Mouse (Mus musculus) MEL (cell line): ENCODE results near the gene Ldah. TPM values are rescaled to one million over a fixed set of nuclear protein-coding genes. Genes with fewer than 3 reads are reported as not detected.

Source experiments
- DNase-seq: peaks from one replicate; pipeline ENCODE4 v3.0.0; 2011; ENCODE audit warnings: low read depth, low spot score
- H3K27ac ChIP-seq: 2 replicates; pipeline ENCODE4 v1.5.1; 2012; ENCODE audit warnings: low read depth, mild to moderate bottlenecking, control low read depth, low read length, moderate library complexity; ENCODE audit not compliant: control insufficient read depth
- H3K27me3 ChIP-seq, 2 experiments: fragments of 150-350 bp in 1 of 2; sonication (generic) in 1 of 2; 2 replicates each; pipeline ENCODE4 v1.6.1; 2012; ENCODE audit warnings: low read length in 2 of 2, mild to moderate bottlenecking in 2 of 2, improper control_type of control experiment in 1 of 2, moderate library complexity in 1 of 2; ENCODE audit not compliant: insufficient read depth in 2 of 2, control insufficient read depth in 1 of 2
- H3K36me3 ChIP-seq, 2 experiments: 2 replicates each; pipeline ENCODE4 v1.6.1; 2012 to 2014; ENCODE audit warnings: low read length in 2 of 2, improper control_type of control experiment in 1 of 2, inconsistent platforms in 1 of 2, mild to moderate bottlenecking in 1 of 2; ENCODE audit not compliant: insufficient read depth in 2 of 2, control insufficient read depth in 1 of 2
- H3K4me1 ChIP-seq, 2 experiments: fragments of 150-350 bp in 1 of 2; sonication (generic) in 1 of 2; 2 replicates each; pipeline ENCODE4 v1.6.1; 2012; ENCODE audit warnings: low read length in 2 of 2, improper control_type of control experiment in 1 of 2, mild to moderate bottlenecking in 1 of 2; ENCODE audit not compliant: insufficient read depth in 2 of 2, control insufficient read depth in 1 of 2
- H3K4me3 ChIP-seq, 2 experiments: fragments of 150-350 bp in 1 of 2; sonication (generic) in 1 of 2; 2 replicates each; pipeline ENCODE4 v1.5.1; 2012; ENCODE audit warnings: low read depth in 2 of 2, low read length in 2 of 2, mild to moderate bottlenecking in 2 of 2, moderate library complexity in 2 of 2, control low read depth in 1 of 2, improper control_type of control experiment in 1 of 2; ENCODE audit not compliant: control insufficient read depth in 1 of 2, insufficient read depth in 1 of 2
- H3K79me2 ChIP-seq: 2 replicates; pipeline ENCODE4 v1.6.1; 2012; ENCODE audit warnings: mild to moderate bottlenecking, low read length, moderate library complexity; ENCODE audit not compliant: control insufficient read depth, poor library complexity, insufficient read depth
- H3K9ac ChIP-seq: 2 replicates; pipeline ENCODE4 v1.6.1; 2012; ENCODE audit warnings: low read depth, mild to moderate bottlenecking, control low read depth, low read length, moderate library complexity; ENCODE audit not compliant: control insufficient read depth, poor library complexity, severe bottlenecking
- H3K9me3 ChIP-seq: fragments of 150-350 bp; sonication (generic); replicated peaks from 2 replicates; pipeline ENCODE4 v1.6.1; 2012; ENCODE audit warnings: mild to moderate bottlenecking, low read length, improper control_type of control experiment, moderate library complexity; ENCODE audit not compliant: insufficient read depth
- BHLHE40 ChIP-seq: IDR thresholded peaks from 2 replicates; pipeline ENCODE4 v1.6.1; 2012; ENCODE audit warnings: low read depth, mild to moderate bottlenecking, inconsistent platforms, low read length, improper control_type of control experiment, borderline replicate concordance
- CHD1 ChIP-seq: IDR thresholded peaks from 2 replicates; pipeline ENCODE4 v1.6.1; 2012; ENCODE audit warnings: low read depth, mild to moderate bottlenecking, inconsistent platforms, low read length, improper control_type of control experiment
- CTCF ChIP-seq, 3 experiments: IDR thresholded peaks in 2 of 3; conservative IDR thresholded peaks in 1 of 3; 2 replicates each; pipeline ENCODE4 v1.5.1; 2011 to 2012; ENCODE audit warnings: low read length in 3 of 3, low read depth in 2 of 3, mild to moderate bottlenecking in 2 of 3, improper control_type of control experiment in 1 of 3, inconsistent platforms in 1 of 3, mixed read lengths in 1 of 3, moderate library complexity in 1 of 3; ENCODE audit not compliant: control insufficient read depth in 1 of 3, insufficient read depth in 1 of 3, poor library complexity in 1 of 3, severe bottlenecking in 1 of 3
- E2F4 ChIP-seq: IDR thresholded peaks from 2 replicates; pipeline ENCODE4 v1.6.1; 2011; ENCODE audit warnings: low read depth, low read length, improper control_type of control experiment, borderline replicate concordance
- EP300 ChIP-seq, 2 experiments: IDR thresholded peaks; 2 replicates each; pipeline ENCODE4 v1.6.1; 2011; ENCODE audit warnings: improper control_type of control experiment in 2 of 2, low read length in 2 of 2, low read depth in 1 of 2, mild to moderate bottlenecking in 1 of 2
- ETS1 ChIP-seq: IDR thresholded peaks from 2 replicates; pipeline ENCODE4 v1.6.1; 2012; ENCODE audit warnings: low read depth, mild to moderate bottlenecking, inconsistent platforms, low read length, improper control_type of control experiment, moderate library complexity
- JUND ChIP-seq: IDR thresholded peaks from 2 replicates; pipeline ENCODE4 v1.6.1; 2011; ENCODE audit warnings: low read depth, mild to moderate bottlenecking, improper control_type of control experiment, low read length
- KAT2A ChIP-seq: conservative IDR thresholded peaks from 2 replicates; pipeline ENCODE4 v1.6.1; 2012; ENCODE audit warnings: low read depth, low read length, improper control_type of control experiment, inconsistent platforms
- MAFK ChIP-seq: IDR thresholded peaks from 2 replicates; pipeline ENCODE4 v1.6.1; 2011; ENCODE audit warnings: low read depth, mild to moderate bottlenecking, low read length, improper control_type of control experiment, borderline replicate concordance
- MAZ ChIP-seq: IDR thresholded peaks from 2 replicates; pipeline ENCODE4 v1.6.1; 2012; ENCODE audit warnings: low read depth, mild to moderate bottlenecking, inconsistent platforms, low read length, improper control_type of control experiment
- MXI1 ChIP-seq: IDR thresholded peaks from 2 replicates; pipeline ENCODE4 v1.6.1; 2011; ENCODE audit warnings: mild to moderate bottlenecking, low read depth, low read length, improper control_type of control experiment
- NELFE ChIP-seq: IDR thresholded peaks from 2 replicates; pipeline ENCODE4 v1.6.1; 2011; ENCODE audit warnings: low read depth, low read length, improper control_type of control experiment
- POLR2A ChIP-seq, 2 experiments: IDR thresholded peaks; 2 replicates each; pipeline ENCODE4 v1.6.1; 2011 to 2012; ENCODE audit warnings: low read length in 2 of 2, mild to moderate bottlenecking in 2 of 2, control low read depth in 1 of 2, improper control_type of control experiment in 1 of 2, low read depth in 1 of 2, moderate library complexity in 1 of 2; ENCODE audit not compliant: control insufficient read depth in 1 of 2, insufficient read depth in 1 of 2, poor library complexity in 1 of 2
- RAD21 ChIP-seq: IDR thresholded peaks from 2 replicates; pipeline ENCODE4 v1.6.1; 2011; ENCODE audit warnings: mild to moderate bottlenecking, low read depth, low read length, improper control_type of control experiment
- RCOR1 ChIP-seq: IDR thresholded peaks from 2 replicates; pipeline ENCODE4 v1.6.1; 2012; ENCODE audit warnings: low read depth, mild to moderate bottlenecking, inconsistent platforms, low read length, improper control_type of control experiment
- SMC3 ChIP-seq: IDR thresholded peaks from 2 replicates; pipeline ENCODE4 v1.6.1; 2011; ENCODE audit warnings: low read depth, low read length, improper control_type of control experiment
- USF1 ChIP-seq: IDR thresholded peaks from 2 replicates; pipeline ENCODE4 v1.6.1; 2014; ENCODE audit warnings: low read depth, mild to moderate bottlenecking, inconsistent platforms, low read length, improper control_type of control experiment, moderate library complexity
- USF2 ChIP-seq, 2 experiments: IDR thresholded peaks; 2 replicates each; pipeline ENCODE4 v1.6.1; 2011 to 2012; ENCODE audit warnings: improper control_type of control experiment in 2 of 2, low read length in 2 of 2, borderline replicate concordance in 1 of 2, inconsistent platforms in 1 of 2, low read depth in 1 of 2, mild to moderate bottlenecking in 1 of 2; ENCODE audit not compliant: insufficient read depth in 1 of 2
- ZKSCAN1 ChIP-seq: IDR thresholded peaks from 2 replicates; pipeline ENCODE4 v1.6.1; 2012; ENCODE audit warnings: low read depth, mild to moderate bottlenecking, inconsistent platforms, low read length, improper control_type of control experiment, moderate library complexity
- polyA plus RNA-seq, 2 experiments: library from polyadenylated mRNA; stranded (reverse) in 1 of 2; unstranded in 1 of 2; fragments of >175 nt in 1 of 2; fragments of >200 nt in 1 of 2; gene quantifications; 2 replicates each; pipeline versions ENCODE4 v1.2.1 to v1.2.4; 2012; ENCODE audit warnings: low replicate concordance in 2 of 2, low read depth in 1 of 2; ENCODE audit not compliant: insufficient read length in 2 of 2, insufficient read depth in 1 of 2, missing spikeins in 1 of 2
- total RNA-seq: library from RNA; depleted of rRNA; stranded (reverse); fragments of 300-350 nt; gene quantifications from 2 replicates; pipeline ENCODE4 v1.2.3, GENCODE M21; 2012

The Ldah gene
- total and polyA plus RNA-seq, 3 experiments = 28.6 to 132 (median 44.2) TPM

DNA sequence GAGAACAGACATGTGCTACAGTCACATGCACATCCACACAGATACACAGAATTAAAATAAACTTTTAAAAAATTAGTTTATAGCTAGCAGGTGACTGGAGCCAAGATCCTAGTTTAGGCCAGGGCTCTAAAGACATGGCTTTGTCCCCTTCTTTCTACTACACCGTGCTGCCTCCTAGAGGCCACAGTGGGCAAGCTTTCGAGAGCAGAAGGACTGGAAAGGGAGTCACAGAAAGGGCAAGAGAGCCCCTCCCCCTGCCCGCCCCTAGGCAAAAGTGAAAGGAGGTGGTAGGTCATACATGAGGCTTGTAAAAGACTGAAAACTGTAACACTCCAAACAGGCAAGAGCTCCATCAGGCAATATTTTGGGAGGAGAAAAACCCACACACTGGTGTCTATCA, 80.1 kb downstream of the Ldah start:
- no peaks in the 10 kb centered on the region for H3K79me2 ChIP-seq
- no peaks in the 10 kb centered on the region for H3K4me1 ChIP-seq
- DNase-seq = peak; percentile 44
- no peaks in the 10 kb centered on the region for H3K9me3 ChIP-seq
- H3K9ac ChIP-seq = no peak overlapping the region
- no peak overlapping the region for H3K27ac ChIP-seq
- no peaks in the 10 kb centered on the region for H3K27me3 ChIP-seq
- no peaks in the 10 kb centered on the region for H3K36me3 ChIP-seq
- peak; percentile 44 for TF ChIP-seq RAD21
- no peak for TF ChIP-seq ZKSCAN1
- no peak for TF ChIP-seq USF2 (IDR thresholded peaks at IDR 0.05; ENCODE audit: borderline replicate concordance in 1 of 2, insufficient read depth in 1 of 2, low read depth in 1 of 2, low read length in 2 of 2)
- TF ChIP-seq NELFE = no peak
- no peak for TF ChIP-seq E2F4
- no peak for TF ChIP-seq MXI1
- no peak for TF ChIP-seq POLR2A (IDR thresholded peaks at IDR 0.05; ENCODE audit: control insufficient read depth in 1 of 2, insufficient read depth in 1 of 2, low read depth in 1 of 2, low read length in 2 of 2, poor library complexity in 1 of 2)
- peak; percentile 5 to 59 (median 53); a peak in 4 of 6 replicates for TF ChIP-seq CTCF (IDR thresholded peaks at IDR 0.05 in 2 of 3, conservative IDR thresholded peaks at IDR 0.05 in 1 of 3; ENCODE audit: control insufficient read depth in 1 of 3, insufficient read depth in 1 of 3, low read depth in 2 of 3, low read length in 3 of 3, poor library complexity in 1 of 3, severe bottlenecking in 1 of 3)
- TF ChIP-seq EP300 (IDR thresholded peaks at IDR 0.05; ENCODE audit: low read depth in 1 of 2, low read length in 2 of 2) = no peak
- peak; percentile 48 for TF ChIP-seq SMC3
- TF ChIP-seq JUND = no peak
- no peak overlapping the region for H3K4me3 ChIP-seq

DNA sequence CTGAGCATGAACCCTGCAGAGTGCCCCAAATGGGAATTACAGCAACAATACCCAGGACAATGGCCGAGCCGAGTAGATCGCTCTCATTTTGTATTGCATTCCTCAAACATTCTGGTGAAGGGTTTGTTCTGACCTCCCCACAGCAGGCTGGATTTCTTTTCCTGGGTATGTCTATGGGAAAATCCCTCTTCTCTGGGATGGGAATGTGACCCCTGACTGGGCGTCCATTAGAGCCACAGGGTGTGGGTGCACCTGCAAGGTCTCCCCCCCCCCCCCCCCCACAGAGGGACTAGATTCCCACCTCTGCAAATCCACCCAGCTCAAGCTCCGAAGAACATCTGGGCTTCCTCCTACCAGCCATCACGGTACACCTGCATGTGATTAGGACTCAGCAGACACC, 81.2 kb downstream of the Ldah start:
- no peaks in the 10 kb centered on the region for H3K9me3 ChIP-seq
- no peak overlapping the region for H3K4me3 ChIP-seq
- no peaks in the 10 kb centered on the region for H3K4me1 ChIP-seq
- H3K27me3 ChIP-seq = no peaks in the 10 kb centered on the region
- no peak overlapping the region for H3K9ac ChIP-seq
- TF ChIP-seq BHLHE40 (no peak), ZKSCAN1 (no peak), CHD1 (no peak), MAZ (no peak)
- H3K79me2 ChIP-seq = no peaks in the 10 kb centered on the region
- no peaks in the 10 kb centered on the region for H3K36me3 ChIP-seq
- DNase-seq = no peak
- no peak overlapping the region for H3K27ac ChIP-seq

- Histone ChIP-seq H3K9me3 (no peaks in the 10 kb centered on the region), H3K79me2 (no peaks in the 10 kb centered on the region), H3K4me3 (no peak overlapping the region), H3K36me3 (no peaks in the 10 kb centered on the region), H3K27me3 (no peaks in the 10 kb centered on the region), H3K9ac (no peak overlapping the region), H3K27ac (no peak overlapping the region), H3K4me1 (no peaks in the 10 kb centered on the region)
- DNase-seq = no peak
- TF ChIP-seq ETS1 (no peak), KAT2A (no peak), MAFK (no peak), USF1 (no peak), ZKSCAN1 (no peak), RCOR1 (no peak)
Measured at GRCm38 (mm10) chr12:8289499-8289898, 81.6 kb downstream of the Ldah start.
